Mouse (Mus musculus): ENCODE results near the gene Runx3. TPM values are rescaled to one million over a fixed set of nuclear protein-coding genes. Genes with fewer than 3 reads are reported as not detected.
A peak's percentile ranks its signal among the peaks of the same experiment; 100 is the strongest.

The Runx3 gene
- total and polyA plus RNA-seq, 2 experiments from 2014 or later = not detected

- peak; percentile 53 for DNase-seq (ENCODE audit: low spot score)
- Histone ChIP-seq H3K9ac (replicated peaks; ENCODE audit: low read length, poor library complexity, severe bottlenecking) (no peak overlapping the region), H3K4me2 (ENCODE audit: low read depth, low read length, poor library complexity, severe bottlenecking) (no peak overlapping the region), H3K27ac (ENCODE audit: low read depth, low read length) (no peak overlapping the region), H3K4me1 (ENCODE audit: insufficient read depth, low read length) (no peaks in the 10 kb centered on the region), H3K27me3 (ENCODE audit: insufficient read depth, low read length) (peaks cover 90% of the 10 kb centered on the region), H3K4me3 (ENCODE audit: low read depth, low read length) (no peak overlapping the region), H3K36me3 (ENCODE audit: insufficient read depth, low read length) (no peaks in the 10 kb centered on the region), H3K9me3 (ENCODE audit: low read length) (no peaks in the 10 kb centered on the region)
- WGBS = 4% methylated on average over 32 of the region's 32 CpGs
- ATAC-seq (ENCODE audit: low FRiP score) = no peak
- peak; percentile 73 for TF ChIP-seq CTCF (IDR thresholded peaks at IDR 0.05)
Observed at GRCm38 (mm10) chr4:135150031-135150801, 29.8 kb downstream of the Runx3 start.

GRCm38 (mm10) chr4:135151111-135151987 lies 30.9 kb downstream of the Runx3 start:
- no peak overlapping the region for H3K9ac ChIP-seq (replicated peaks; ENCODE audit: low read length, poor library complexity, severe bottlenecking)
- peaks cover 92% of the 10 kb centered on the region for H3K27me3 ChIP-seq (ENCODE audit: insufficient read depth, low read length)
- WGBS = 4% methylated on average over 34 of the region's 34 CpGs
- no peak overlapping the region for H3K4me3 ChIP-seq (ENCODE audit: low read depth, low read length)
- H3K36me3 ChIP-seq (ENCODE audit: insufficient read depth, low read length) = no peaks in the 10 kb centered on the region
- no peaks in the 10 kb centered on the region for H3K4me1 ChIP-seq (ENCODE audit: insufficient read depth, low read length)
- H3K27ac ChIP-seq (ENCODE audit: low read depth, low read length) = no peak overlapping the region
- H3K9me3 ChIP-seq (ENCODE audit: low read length) = no peaks in the 10 kb centered on the region
- TF ChIP-seq CTCF (IDR thresholded peaks at IDR 0.05) = no peak
- DNase-seq (ENCODE audit: low spot score) (no peak), ATAC-seq (ENCODE audit: low FRiP score) (no peak)
- H3K4me2 ChIP-seq (ENCODE audit: low read depth, low read length, poor library complexity, severe bottlenecking) = no peak overlapping the region

GRCm38 (mm10) chr4:135151988-135152594 lies 31.6 kb downstream of the Runx3 start:
- ATAC-seq (ENCODE audit: low FRiP score) = no peak
- Histone ChIP-seq H3K27me3 (ENCODE audit: insufficient read depth, low read length) (peaks cover 92% of the 10 kb centered on the region), H3K27ac (ENCODE audit: low read depth, low read length) (no peak overlapping the region), H3K36me3 (ENCODE audit: insufficient read depth, low read length) (no peaks in the 10 kb centered on the region), H3K4me2 (ENCODE audit: low read depth, low read length, poor library complexity, severe bottlenecking) (peak overlapping the region; percentile 29; the same call in 1 of the 2 replicates), H3K9me3 (ENCODE audit: low read length) (no peaks in the 10 kb centered on the region), H3K4me3 (ENCODE audit: low read depth, low read length) (no peak overlapping the region), H3K4me1 (ENCODE audit: insufficient read depth, low read length) (no peaks in the 10 kb centered on the region), H3K9ac (replicated peaks; ENCODE audit: low read length, poor library complexity, severe bottlenecking) (no peak overlapping the region)
- no peak for TF ChIP-seq CTCF (IDR thresholded peaks at IDR 0.05)
- WGBS = under 1% methylated on average over 45 of the region's 63 CpGs
- no peak for DNase-seq (ENCODE audit: low spot score)

GRCm38 (mm10) chr4:135152834-135153259 lies 32.4 kb downstream of the Runx3 start:
- no peak overlapping the region for H3K9ac ChIP-seq (replicated peaks; ENCODE audit: low read length, poor library complexity, severe bottlenecking)
- H3K36me3 ChIP-seq (ENCODE audit: insufficient read depth, low read length) = no peaks in the 10 kb centered on the region
- no peaks in the 10 kb centered on the region for H3K9me3 ChIP-seq (ENCODE audit: low read length)
- ATAC-seq (ENCODE audit: low FRiP score) (no peak), DNase-seq (ENCODE audit: low spot score) (no peak)
- no peak for TF ChIP-seq CTCF (IDR thresholded peaks at IDR 0.05)
- H3K4me1 ChIP-seq (ENCODE audit: insufficient read depth, low read length) = no peaks in the 10 kb centered on the region
- peaks cover 92% of the 10 kb centered on the region for H3K27me3 ChIP-seq (ENCODE audit: insufficient read depth, low read length)
- under 1% methylated on average over 38 of the region's 45 CpGs for whole genome bisulfite sequencing
- H3K4me2 ChIP-seq (ENCODE audit: low read depth, low read length, poor library complexity, severe bottlenecking) = peak overlapping the region; percentile 29; the same call in 1 of the 2 replicates
- peak overlapping the region; percentile 3; the same call in 1 of the 2 replicates for H3K4me3 ChIP-seq (ENCODE audit: low read depth, low read length)
- no peak overlapping the region for H3K27ac ChIP-seq (ENCODE audit: low read depth, low read length)

GRCm38 (mm10) chr4:135153260-135154088 lies 33.0 kb downstream of the Runx3 start:
- no peak for ATAC-seq (ENCODE audit: low FRiP score)
- Histone ChIP-seq H3K9me3 (ENCODE audit: low read length) (no peaks in the 10 kb centered on the region), H3K9ac (replicated peaks; ENCODE audit: low read length, poor library complexity, severe bottlenecking) (no peak overlapping the region), H3K27ac (ENCODE audit: low read depth, low read length) (no peak overlapping the region), H3K4me1 (ENCODE audit: insufficient read depth, low read length) (no peaks in the 10 kb centered on the region), H3K36me3 (ENCODE audit: insufficient read depth, low read length) (no peaks in the 10 kb centered on the region), H3K4me3 (ENCODE audit: low read depth, low read length) (no peak overlapping the region), H3K4me2 (ENCODE audit: low read depth, low read length, poor library complexity, severe bottlenecking) (no peak overlapping the region), H3K27me3 (ENCODE audit: insufficient read depth, low read length) (peaks cover 92% of the 10 kb centered on the region)
- no peak for TF ChIP-seq CTCF (IDR thresholded peaks at IDR 0.05)
- under 1% methylated on average over 39 of the region's 39 CpGs for WGBS
- no peak for DNase-seq (ENCODE audit: low spot score)

Data from midbrain, postnatal 0 days (tissue).